Mouse (Mus musculus) limb, embryonic 13.5 days (tissue): Measurements from ENCODE around the gene Fig4. TPM values are rescaled to one million over a fixed set of nuclear protein-coding genes. Genes with fewer than 3 reads are reported as not detected.

ENCODE experiments used
- ATAC-seq: fragments of 200-750 bp; cut with Nextera tagmentation; 2 replicates; pipeline ENCODE4 v1.8.0; 2017; ENCODE audit warnings: low read depth, moderate number of reproducible peaks, moderate TSS enrichment; ENCODE audit not compliant: low FRiP score
- H3K27ac ChIP-seq: fragments of 300-500 bp; sonication (generic); 2 replicates; pipeline ENCODE4 v1.5.1; 2015; ENCODE audit warnings: inconsistent platforms, mild to moderate bottlenecking, moderate library complexity
- H3K27me3 ChIP-seq: fragments of 300-500 bp; sonication (generic); 2 replicates; pipeline ENCODE4 v1.6.1; 2015; ENCODE audit warnings: mild to moderate bottlenecking, inconsistent platforms
- H3K36me3 ChIP-seq: fragments of 300-500 bp; sonication (generic); 2 replicates; pipeline ENCODE4 v1.6.1; 2015; ENCODE audit warnings: inconsistent platforms, mild to moderate bottlenecking, moderate library complexity
- H3K4me1 ChIP-seq: fragments of 300-500 bp; sonication (generic); 2 replicates; pipeline ENCODE4 v1.6.1; 2015; ENCODE audit warnings: inconsistent platforms
- H3K4me2 ChIP-seq: fragments of 300-500 bp; sonication (generic); replicated peaks from 2 replicates; pipeline ENCODE4 v1.6.1; 2015; ENCODE audit warnings: inconsistent platforms, mild to moderate bottlenecking, moderate library complexity
- H3K4me3 ChIP-seq: fragments of 300-500 bp; sonication (generic); 2 replicates; pipeline ENCODE4 v1.5.1; 2015; ENCODE audit warnings: moderate library complexity, mild to moderate bottlenecking, inconsistent platforms
- H3K9ac ChIP-seq: fragments of 300-500 bp; sonication (generic); 2 replicates; pipeline ENCODE4 v1.6.1; 2015; ENCODE audit warnings: mild to moderate bottlenecking, inconsistent platforms
- H3K9me3 ChIP-seq: fragments of 300-500 bp; sonication (generic); 2 replicates; pipeline ENCODE4 v1.6.1; 2016; ENCODE audit warnings: inconsistent platforms
- WGBS: fragments of 180-500 bp; shearing (Covaris S2); methylation state at CpG from one replicate; pipeline ENCODE4 v1.1.7; 2015; 5-methylcytosine and 5-hydroxymethylcytosine counted together
- polyA plus RNA-seq: library from polyadenylated mRNA; unstranded; fragments of >200 nt; fragmentation: Nextera tagmentation; extraction: Ambion mirVana; gene quantifications from 2 replicates; pipeline ENCODE4 v1.2.1, GENCODE M21; 2015

Fig4 gene
- polyA plus RNA-seq, 1 experiment from 2014 or later = 16.0 TPM

DNA sequence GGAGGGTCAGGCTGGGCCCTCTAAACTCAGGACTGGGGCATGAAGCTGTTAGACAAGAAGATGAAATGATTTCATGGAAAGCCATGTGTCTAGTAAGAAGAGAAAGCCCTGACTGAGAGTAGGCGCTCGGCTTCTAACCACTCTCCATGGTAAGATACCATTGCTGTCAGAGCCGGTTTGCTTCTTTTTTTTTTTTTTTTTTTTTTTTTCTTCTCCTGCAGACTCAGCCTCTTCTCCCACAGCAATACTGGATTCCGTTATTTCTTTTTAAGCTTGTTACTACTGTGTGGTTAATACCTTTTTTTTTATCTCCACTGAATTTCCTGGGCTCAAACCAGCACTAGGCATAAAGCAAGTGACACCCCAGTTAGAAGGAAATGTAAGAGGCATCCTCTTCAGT, 151.2 kb downstream of the Fig4 start:
- H3K4me3 ChIP-seq = no peak overlapping the region
- H3K27me3 ChIP-seq = no peaks in the 10 kb centered on the region
- 78% methylated on average over 4 of the region's 4 CpGs for WGBS
- H3K9ac ChIP-seq = no peak overlapping the region
- no peak overlapping the region for H3K4me2 ChIP-seq
- no peak overlapping the region for H3K27ac ChIP-seq
- H3K4me1 ChIP-seq = no peaks in the 10 kb centered on the region
- H3K36me3 ChIP-seq = no peaks in the 10 kb centered on the region
- no peaks in the 10 kb centered on the region for H3K9me3 ChIP-seq
- ATAC-seq = no peak

DNA sequence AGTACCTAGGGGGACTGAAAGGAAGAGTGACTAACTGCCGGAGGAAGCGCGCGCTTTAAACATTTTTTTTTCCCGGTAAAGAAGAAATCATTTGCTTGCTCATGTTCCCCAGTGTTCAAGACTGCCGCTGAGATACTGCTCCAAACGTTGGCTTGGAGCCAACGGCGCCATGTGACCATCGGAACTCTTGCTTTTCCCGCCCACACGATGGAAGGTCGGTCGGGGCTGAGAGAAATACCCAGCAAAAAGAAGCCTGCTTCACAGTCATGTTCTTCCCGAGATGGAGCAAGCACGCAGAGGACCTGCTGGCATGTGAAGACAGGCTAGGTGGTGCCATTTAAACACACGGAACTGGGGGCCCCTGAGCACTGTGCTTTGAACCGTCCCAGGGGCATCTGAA, 151.6 kb downstream of the Fig4 start:
- no peak overlapping the region for H3K27ac ChIP-seq
- no peaks in the 10 kb centered on the region for H3K36me3 ChIP-seq
- ATAC-seq = no peak
- no peak overlapping the region for H3K4me3 ChIP-seq
- H3K9me3 ChIP-seq = no peaks in the 10 kb centered on the region
- H3K9ac ChIP-seq = no peak overlapping the region
- H3K27me3 ChIP-seq = no peaks in the 10 kb centered on the region
- WGBS = 69% methylated on average over 18 of the region's 18 CpGs
- no peak overlapping the region for H3K4me2 ChIP-seq
- no peaks in the 10 kb centered on the region for H3K4me1 ChIP-seq

DNA sequence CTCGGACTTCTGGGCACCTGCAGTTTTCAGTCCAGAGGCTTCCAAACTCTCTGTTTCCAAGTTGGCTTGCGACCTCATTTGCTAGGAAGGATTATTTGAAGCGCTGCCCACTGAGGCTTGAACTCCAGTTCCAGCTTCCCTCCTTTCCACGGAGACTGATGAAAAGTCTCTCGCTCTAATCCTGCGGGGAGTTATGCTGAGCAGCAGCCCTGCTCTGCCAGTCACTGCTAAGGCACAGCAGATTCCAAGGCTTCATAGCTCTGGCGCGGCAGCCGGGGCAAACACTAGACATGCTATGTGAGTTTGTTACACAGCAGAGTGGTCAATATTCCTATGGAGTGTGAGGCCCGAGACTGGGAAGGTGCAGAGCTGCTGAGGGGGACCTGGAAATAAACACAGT, 152.0 kb downstream of the Fig4 start:
- H3K9ac ChIP-seq = no peak overlapping the region
- no peak overlapping the region for H3K4me3 ChIP-seq
- H3K27me3 ChIP-seq = no peaks in the 10 kb centered on the region
- no peaks in the 10 kb centered on the region for H3K36me3 ChIP-seq
- no peaks in the 10 kb centered on the region for H3K4me1 ChIP-seq
- 72% methylated on average over 10 of the region's 10 CpGs for WGBS
- no peak overlapping the region for H3K27ac ChIP-seq
- ATAC-seq = no peak
- H3K4me2 ChIP-seq = no peak overlapping the region
- H3K9me3 ChIP-seq = no peaks in the 10 kb centered on the region

DNA sequence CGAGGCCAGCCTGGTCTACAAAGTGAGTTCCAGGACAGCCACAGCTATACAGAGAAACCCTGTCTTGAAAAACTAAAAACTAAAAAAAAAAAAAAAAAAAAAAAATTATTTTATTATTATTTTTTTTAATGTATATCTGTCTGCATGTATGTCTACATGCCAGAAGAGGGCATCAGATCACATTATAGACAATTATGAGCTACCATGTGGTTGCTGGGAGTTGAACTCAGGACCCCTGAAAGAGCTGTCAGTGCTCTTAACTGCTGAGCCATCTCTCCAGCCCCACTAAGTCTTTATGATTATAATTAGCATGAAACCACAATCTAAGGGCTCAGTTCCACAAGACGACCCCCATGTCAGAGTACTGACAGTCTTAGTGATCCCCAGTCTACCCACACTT, 152.6 kb downstream of the Fig4 start:
- H3K27ac ChIP-seq = no peak overlapping the region
- no peaks in the 10 kb centered on the region for H3K27me3 ChIP-seq
- H3K9ac ChIP-seq = no peak overlapping the region
- no peak overlapping the region for H3K4me3 ChIP-seq
- H3K4me1 ChIP-seq = no peaks in the 10 kb centered on the region
- H3K4me2 ChIP-seq = no peak overlapping the region
- no peaks in the 10 kb centered on the region for H3K36me3 ChIP-seq
- H3K9me3 ChIP-seq = no peaks in the 10 kb centered on the region
- WGBS = 80% methylated on average over 2 of the region's 2 CpGs
- no peak for ATAC-seq

DNA sequence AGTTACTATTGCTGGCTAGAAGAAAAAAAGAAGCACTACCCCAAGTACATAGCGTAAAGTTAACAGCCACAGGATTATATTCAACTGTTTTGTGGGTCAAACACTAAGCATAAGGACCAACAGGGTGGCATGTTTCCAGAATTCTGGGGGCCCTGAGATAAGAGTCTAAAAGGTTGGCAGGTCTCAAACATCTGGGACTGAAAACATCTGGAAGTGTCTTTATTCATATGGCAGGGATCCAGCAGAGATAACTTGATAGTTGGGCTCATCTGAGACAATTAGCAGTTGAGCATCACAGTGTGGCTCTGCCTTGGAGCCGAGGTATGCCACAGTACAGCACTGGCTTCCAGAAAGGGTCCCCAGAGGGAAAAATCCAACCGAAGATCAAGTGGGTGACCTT, 153.8 kb downstream of the Fig4 start:
- no peak for ATAC-seq
- H3K27ac ChIP-seq = no peak overlapping the region
- WGBS = 84% methylated on average over 3 of the region's 3 CpGs
- H3K4me2 ChIP-seq = no peak overlapping the region
- no peaks in the 10 kb centered on the region for H3K36me3 ChIP-seq
- no peaks in the 10 kb centered on the region for H3K4me1 ChIP-seq
- no peak overlapping the region for H3K9ac ChIP-seq
- H3K27me3 ChIP-seq = no peaks in the 10 kb centered on the region
- H3K9me3 ChIP-seq = no peaks in the 10 kb centered on the region
- no peak overlapping the region for H3K4me3 ChIP-seq

DNA sequence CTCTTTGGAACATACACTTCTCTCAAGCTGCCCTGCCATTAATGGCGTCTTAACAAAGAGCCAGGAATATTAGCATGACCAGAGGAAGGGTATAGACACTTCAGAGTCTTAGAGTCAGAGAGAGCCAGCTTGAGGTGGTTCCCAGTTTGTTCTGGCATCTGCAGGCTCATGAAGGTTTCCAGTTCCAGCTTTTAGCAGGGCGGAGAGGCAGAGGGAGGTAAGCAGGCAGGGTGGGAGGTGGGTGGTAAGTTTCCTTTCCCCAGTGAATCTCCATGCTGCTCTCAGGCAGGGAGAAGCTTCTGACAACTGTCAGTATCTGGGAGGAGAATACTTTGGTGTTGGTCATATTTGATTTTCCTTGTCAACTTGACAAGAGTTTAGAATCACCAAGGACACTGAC, 156.9 kb downstream of the Fig4 start:
- 69% methylated on average over 2 of the region's 2 CpGs for WGBS
- no peak overlapping the region for H3K4me2 ChIP-seq
- H3K27ac ChIP-seq = no peak overlapping the region
- no peaks in the 10 kb centered on the region for H3K9me3 ChIP-seq
- H3K4me3 ChIP-seq = no peak overlapping the region
- no peak overlapping the region for H3K9ac ChIP-seq
- no peak for ATAC-seq
- H3K36me3 ChIP-seq = no peaks in the 10 kb centered on the region
- no peaks in the 10 kb centered on the region for H3K27me3 ChIP-seq
- no peaks in the 10 kb centered on the region for H3K4me1 ChIP-seq

Other genes starting within 250 kb of the Fig4 start
- gene Gpr6, start 231.0 kb downstream of the Fig4 start, polyA plus RNA-seq = not detected in 2 replicates
- gene Ak9, start 720 bp upstream of the Fig4 start, polyA plus RNA-seq = not detected in 2 replicates
- 20.7 and 21.1 TPM in 2 replicates for gene Zbtb24, start 147.1 kb upstream of the Fig4 start, polyA plus RNA-seq
- 50.6 and 53.7 TPM in 2 replicates for gene Mical1, start 173.1 kb upstream of the Fig4 start, polyA plus RNA-seq
- 62.9 and 65.6 TPM in 2 replicates for gene Smpd2, start 187.1 kb upstream of the Fig4 start, polyA plus RNA-seq
- gene Ppil6, start 187.2 kb upstream of the Fig4 start, polyA plus RNA-seq = 0.84 and 1.1 TPM in 2 replicates
- 170 and 184 TPM in 2 replicates for gene Cd164, start 216.2 kb upstream of the Fig4 start, polyA plus RNA-seq